17 mouse cellular contexts compared by ENCODE assay signal in genomic region chr3:105569310-105569752, GRCm38 (mm10).
DNase-seq lines count a peak whose midpoint lies in the region; ATAC-seq and TF ChIP-seq lines count a peak whose summit lies in the region.
"Had no signal": no experiment of that assay in that cellular context is flagged by ENCODE, and none has a peak within 500 bp of the region (broad histone marks: within the 10 kb centered on the region; RNA-seq: fewer than 3 reads in every experiment).

No protein-coding gene starts in this region.

- H3K4me1 ChIP-seq in midbrain, embryonic 11.5 days (ENCODE audit: control insufficient read depth, insufficient read depth, low read length) = peaks cover 15% of the 10 kb centered on the region
- H3K4me1 ChIP-seq in midbrain, embryonic 10.5 days = peaks cover 42% of the 10 kb centered on the region
- peaks cover 24% of the 10 kb centered on the region for H3K4me1 ChIP-seq in forebrain, postnatal 0 days (ENCODE audit: insufficient read depth)
- peaks cover 54% of the 10 kb centered on the region for H3K4me1 ChIP-seq in midbrain, embryonic 12.5 days
- H3K4me1 ChIP-seq: megakaryocyte, embryonic 14.5 days had no signal

- no peak for TF ChIP-seq CTCF in forebrain, postnatal 0 days (IDR thresholded peaks at IDR 0.05; ENCODE audit: low read depth)

- 54% methylated on average over 6 of the region's 6 CpGs for WGBS in midbrain, embryonic 11.5 days
- 59% methylated on average over 6 of the region's 6 CpGs for WGBS in midbrain, embryonic 10.5 days
- WGBS in forebrain, postnatal 0 days = 11% methylated on average over 6 of the region's 6 CpGs
- 37% methylated on average over 6 of the region's 6 CpGs for WGBS in midbrain, embryonic 12.5 days

- no peak overlapping the region for H3K4me2 ChIP-seq in midbrain, embryonic 11.5 days
- no peak overlapping the region for H3K4me2 ChIP-seq in forebrain, postnatal 0 days (ENCODE audit: low read depth)
- 0 out of 2 replicates have a peak overlapping the region, but pooled peaks have one; percentile 11 for H3K4me2 ChIP-seq in midbrain, embryonic 12.5 days (replicated peaks)
- H3K4me2 ChIP-seq: embryonic facial prominence, embryonic 15.5 days; heart, embryonic 11.5 days had no signal

- H3K9ac ChIP-seq in midbrain, embryonic 11.5 days (ENCODE audit: low read length) = no peak overlapping the region
- H3K9ac ChIP-seq in forebrain, postnatal 0 days = no peak overlapping the region
- no peak overlapping the region for H3K9ac ChIP-seq in midbrain, embryonic 12.5 days (replicated peaks)
- H3K9ac ChIP-seq: embryonic facial prominence, embryonic 15.5 days; liver, embryonic 14.5 days had no signal

- no peaks in the 10 kb centered on the region for H3K36me3 ChIP-seq in midbrain, embryonic 11.5 days (ENCODE audit: control insufficient read depth, insufficient read depth, low read length)
- H3K36me3 ChIP-seq in midbrain, embryonic 10.5 days = no peaks in the 10 kb centered on the region
- no peaks in the 10 kb centered on the region for H3K36me3 ChIP-seq in forebrain, postnatal 0 days (ENCODE audit: insufficient read depth)
- no peaks in the 10 kb centered on the region for H3K36me3 ChIP-seq in midbrain, embryonic 12.5 days
- H3K36me3 ChIP-seq: embryonic facial prominence, embryonic 15.5 days had no signal

- peak overlapping the region; percentile 22; the same call in 1 of the 2 replicates for H3K27ac ChIP-seq in midbrain, embryonic 11.5 days (ENCODE audit: low read depth, low read length)
- no peak overlapping the region for H3K27ac ChIP-seq in midbrain, embryonic 10.5 days (replicated peaks)
- H3K27ac ChIP-seq in forebrain, postnatal 0 days (ENCODE audit: low read depth, low read length) = peak overlapping the region; percentile 35; the same call in 1 of the 2 replicates
- H3K27ac ChIP-seq in midbrain, embryonic 12.5 days (replicated peaks) = peak overlapping the region; percentile 79
- H3K27ac ChIP-seq: embryonic facial prominence, embryonic 15.5 days; liver, embryonic 14.5 days had no signal

- no peaks in the 10 kb centered on the region for H3K9me3 ChIP-seq in midbrain, embryonic 11.5 days (ENCODE audit: control insufficient read depth, low read length)
- no peaks in the 10 kb centered on the region for H3K9me3 ChIP-seq in midbrain, embryonic 10.5 days (replicated peaks)
- H3K9me3 ChIP-seq in forebrain, postnatal 0 days (ENCODE audit: low read length) = no peaks in the 10 kb centered on the region
- no peaks in the 10 kb centered on the region for H3K9me3 ChIP-seq in midbrain, embryonic 12.5 days
- H3K9me3 ChIP-seq: embryonic facial prominence, embryonic 15.5 days; megakaryocyte, embryonic 14.5 days had no signal

- peak; percentile 86 for DNase-seq in midbrain, embryonic 11.5 days (ENCODE audit: low spot score, missing footprints)
- DNase-seq in midbrain, embryonic 10.5 days (ENCODE audit: low spot score) = no peak
- no peak for DNase-seq in forebrain, postnatal 0 days
- no peak for DNase-seq in embryo, embryonic 10.5 days (ENCODE audit: low spot score)
- no peak for DNase-seq in right cerebral cortex, adult 2 months (ENCODE audit: low spot score in 2 of 2)
- DNase-seq: adrenal gland, adult 2 months; cerebellum, adult 18-20 months; gastrocnemius, postnatal 14 days; kidney, adult 8-10 months; lung, postnatal 10 days; thymus, postnatal 4 days had no signal

- H3K4me3 ChIP-seq in midbrain, embryonic 11.5 days (ENCODE audit: low read depth, low read length) = no peak overlapping the region
- H3K4me3 ChIP-seq in midbrain, embryonic 10.5 days = no peak overlapping the region
- H3K4me3 ChIP-seq in forebrain, postnatal 0 days (ENCODE audit: low read depth, low read length) = no peak overlapping the region
- H3K4me3 ChIP-seq in midbrain, embryonic 12.5 days = no peak overlapping the region
- H3K4me3 ChIP-seq: embryonic facial prominence, embryonic 15.5 days; megakaryocyte, embryonic 14.5 days had no signal

- H3K27me3 ChIP-seq in midbrain, embryonic 11.5 days (ENCODE audit: control insufficient read depth, insufficient read depth, low read length) = no peaks in the 10 kb centered on the region; the same call in 1 of the 2 replicates
- H3K27me3 ChIP-seq in midbrain, embryonic 10.5 days (ENCODE audit: low read depth, poor library complexity, severe bottlenecking) = peaks cover 42% of the 10 kb centered on the region
- no peaks in the 10 kb centered on the region for H3K27me3 ChIP-seq in forebrain, postnatal 0 days (ENCODE audit: insufficient read depth, low read length)
- H3K27me3 ChIP-seq in midbrain, embryonic 12.5 days = peaks cover 5% of the 10 kb centered on the region; the same call in 1 of the 2 replicates
- H3K27me3 ChIP-seq: embryonic facial prominence, embryonic 15.5 days had no signal

- ATAC-seq in midbrain, embryonic 11.5 days (ENCODE audit: low FRiP score) = peak; percentile 52
- ATAC-seq in forebrain, postnatal 0 days = peak; percentile 14; the same call in 1 of the 2 replicates
- peak; percentile 68 for ATAC-seq in midbrain, embryonic 12.5 days (ENCODE audit: low FRiP score, low read depth)
- ATAC-seq in granulocyte monocyte progenitor cell, adult 5-6 weeks (replicated peaks; ENCODE audit: poor library complexity, severe bottlenecking) = no peak
